Comparison of ENCODE assay signal across 18 mouse cellular contexts in genomic region chr12:26129511-26129910, GRCm38 (mm10).
"Had no signal": no experiment of that assay in that cellular context is flagged by ENCODE, and none has a peak within 500 bp of the region (broad histone marks: within the 10 kb centered on the region; RNA-seq: fewer than 3 reads in every experiment).

No protein-coding gene starts in this region.

- H3K27me3 ChIP-seq: midbrain, embryonic 12.5 days; neural tube, embryonic 13.5 days; neural tube, embryonic 15.5 days; stomach, embryonic 15.5 days had no signal

- H3K9me3 ChIP-seq: midbrain, embryonic 10.5 days; midbrain, embryonic 12.5 days; neural tube, embryonic 13.5 days; neural tube, embryonic 15.5 days; stomach, embryonic 15.5 days had no signal

- H3K27ac ChIP-seq: midbrain, embryonic 10.5 days; midbrain, embryonic 12.5 days; neural tube, embryonic 13.5 days; neural tube, embryonic 15.5 days; stomach, embryonic 15.5 days; stomach, postnatal 0 days had no signal

- H3K4me1 ChIP-seq: midbrain, embryonic 10.5 days; stomach, embryonic 15.5 days had no signal

- DNase-seq: lung, adult 18-20 months; lung, embryonic 14.5 days; lung, postnatal 10 days; lung, postnatal 4 days; midbrain, embryonic 14.5 days; retina, postnatal 1 day; right cerebral cortex, adult 18-20 months; right cerebral cortex, postnatal 25 days; thymus, adult 2 months; thymus, postnatal 25 days; thymus, postnatal 4 days had no signal

- H3K4me3 ChIP-seq: midbrain, embryonic 10.5 days; midbrain, embryonic 12.5 days; myocyte; neural tube, embryonic 13.5 days; neural tube, embryonic 15.5 days; stomach, embryonic 15.5 days had no signal

- H3K36me3 ChIP-seq: midbrain, embryonic 10.5 days; midbrain, embryonic 12.5 days; neural tube, embryonic 13.5 days; neural tube, embryonic 15.5 days; stomach, embryonic 15.5 days had no signal
